Mouse (Mus musculus) limb, embryonic 14.5 days (tissue): ENCODE data around the gene Crebzf. TPM values are rescaled to one million over a fixed set of nuclear protein-coding genes. Genes with fewer than 3 reads are reported as not detected.
A peak's percentile ranks its signal among the peaks of the same experiment; 100 is the strongest.

Experiments used
- ATAC-seq: fragments of 200-750 bp; cut with Nextera tagmentation; 2 replicates; pipeline ENCODE4 v1.8.0; 2017; ENCODE audit warnings: low read depth, moderate number of reproducible peaks, moderate TSS enrichment; ENCODE audit not compliant: low FRiP score
- DNase-seq: peaks from one replicate; pipeline ENCODE4 v3.0.0-alpha.2; 2015; ENCODE audit warnings: low spot score
- H3K27ac ChIP-seq: fragments of 300-500 bp; sonication (generic); replicated peaks from 2 replicates; pipeline ENCODE4 v1.5.1; 2014; ENCODE audit warnings: low read depth, mild to moderate bottlenecking, low read length, moderate library complexity, mixed read lengths
- H3K27me3 ChIP-seq: fragments of 300-500 bp; sonication (generic); 2 replicates; pipeline ENCODE4 v1.6.1; 2014; ENCODE audit warnings: low read length, mixed read lengths; ENCODE audit not compliant: control insufficient read depth, insufficient read depth
- H3K36me3 ChIP-seq: fragments of 300-500 bp; sonication (generic); 2 replicates; pipeline ENCODE4 v1.6.1; 2014; ENCODE audit warnings: mild to moderate bottlenecking, low read length, moderate library complexity, mixed read lengths; ENCODE audit not compliant: control insufficient read depth, insufficient read depth
- H3K4me1 ChIP-seq: fragments of 300-500 bp; sonication (generic); 2 replicates; pipeline ENCODE4 v1.6.1; 2014; ENCODE audit warnings: antibody characterized with exemption, low read length, mixed read lengths; ENCODE audit not compliant: control insufficient read depth, insufficient read depth
- H3K4me2 ChIP-seq: fragments of 300-500 bp; sonication (generic); replicated peaks from 2 replicates; pipeline ENCODE4 v1.6.1; 2014; ENCODE audit warnings: low read depth, mild to moderate bottlenecking, low read length, moderate library complexity; ENCODE audit not compliant: severe bottlenecking
- H3K4me3 ChIP-seq: fragments of 300-500 bp; sonication (generic); replicated peaks from 2 replicates; pipeline ENCODE4 v1.5.1; 2014; ENCODE audit warnings: low read length
- H3K9ac ChIP-seq: fragments of 300-500 bp; sonication (generic); 2 replicates; pipeline ENCODE4 v1.6.1; 2014; ENCODE audit warnings: mild to moderate bottlenecking, low read depth, low read length, moderate library complexity; ENCODE audit not compliant: severe bottlenecking
- H3K9me3 ChIP-seq: fragments of 300-500 bp; sonication (generic); 2 replicates; pipeline ENCODE4 v1.6.1; 2016; ENCODE audit warnings: low read length; ENCODE audit not compliant: control insufficient read depth
- POLR2A ChIP-seq: fragments of 200-500 bp; IDR thresholded peaks from 2 replicates; pipeline ENCODE4 v1.8.0; 2012; ENCODE audit warnings: inconsistent platforms, mild to moderate bottlenecking, moderate library complexity, borderline replicate concordance; ENCODE audit not compliant: insufficient read depth, insufficient read length; ENCODE audit errors: extremely low read depth
- WGBS: fragments of 180-500 bp; shearing (Covaris S2); extraction: QIAGEN DNeasy Blood & Tissue Kit; methylation state at CpG from one replicate; pipeline ENCODE4 v1.1.7; 2014; 5-methylcytosine and 5-hydroxymethylcytosine counted together
- polyA plus RNA-seq, 2 experiments: library from polyadenylated mRNA; depleted of rRNA in 1 of 2; stranded (reverse) in 1 of 2; unstranded in 1 of 2; fragments of >200 nt; fragmentation: Nextera tagmentation in 1 of 2; extraction: Ambion mirVana in 1 of 2; gene quantifications; 2 replicates each; pipeline versions ENCODE4 v1.2.1 to v1.2.3; 2012 to 2014

Crebzf gene
- polyA plus RNA-seq, 2 experiments = 58.1 to 145 TPM

DNA sequence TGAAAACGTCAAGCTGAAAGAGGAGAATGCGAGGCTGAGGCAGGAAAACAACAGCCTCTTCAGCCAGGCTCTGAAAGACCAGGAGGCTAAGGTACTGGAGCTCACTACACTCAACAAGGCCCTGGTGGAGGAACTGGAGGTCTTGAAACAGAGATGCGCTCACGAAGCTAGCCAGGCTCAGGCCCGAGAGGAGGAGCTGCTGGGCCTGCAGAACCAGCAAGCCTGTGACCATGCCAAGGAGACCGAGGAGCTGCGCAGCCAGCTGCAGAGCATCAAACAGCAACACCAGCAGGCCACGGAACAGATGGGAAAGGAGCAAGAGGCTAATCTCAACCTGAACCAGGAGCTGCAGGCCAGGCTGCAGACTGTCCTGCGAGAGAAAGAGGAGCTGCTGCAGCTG is 15.5 kb upstream of the Crebzf start:
- DNase-seq (no peak), ATAC-seq (no peak)
- Histone ChIP-seq H3K4me3 (peak overlapping the region; percentile 27), H3K9me3 (no peaks in the 10 kb centered on the region), H3K27me3 (no peaks in the 10 kb centered on the region), H3K4me1 (no peaks in the 10 kb centered on the region), H3K4me2 (peak overlapping the region; percentile 52), H3K27ac (no peak overlapping the region), H3K36me3 (no peaks in the 10 kb centered on the region), H3K9ac (no peak overlapping the region)
- TF ChIP-seq POLR2A = no peak
- 69% methylated on average over 9 of the region's 9 CpGs for WGBS

GRCm38 (mm10) chr7:90432221-90432620 is 10.3 kb upstream of the Crebzf start:
- H3K4me2 ChIP-seq = no peak overlapping the region
- H3K27ac ChIP-seq = no peak overlapping the region
- H3K9me3 ChIP-seq = no peaks in the 10 kb centered on the region
- no peak overlapping the region for H3K4me3 ChIP-seq
- no peaks in the 10 kb centered on the region for H3K4me1 ChIP-seq
- no peaks in the 10 kb centered on the region for H3K27me3 ChIP-seq
- no peak for TF ChIP-seq POLR2A
- no peak overlapping the region for H3K9ac ChIP-seq
- H3K36me3 ChIP-seq = no peaks in the 10 kb centered on the region
- DNase-seq (no peak), ATAC-seq (no peak)

DNA sequence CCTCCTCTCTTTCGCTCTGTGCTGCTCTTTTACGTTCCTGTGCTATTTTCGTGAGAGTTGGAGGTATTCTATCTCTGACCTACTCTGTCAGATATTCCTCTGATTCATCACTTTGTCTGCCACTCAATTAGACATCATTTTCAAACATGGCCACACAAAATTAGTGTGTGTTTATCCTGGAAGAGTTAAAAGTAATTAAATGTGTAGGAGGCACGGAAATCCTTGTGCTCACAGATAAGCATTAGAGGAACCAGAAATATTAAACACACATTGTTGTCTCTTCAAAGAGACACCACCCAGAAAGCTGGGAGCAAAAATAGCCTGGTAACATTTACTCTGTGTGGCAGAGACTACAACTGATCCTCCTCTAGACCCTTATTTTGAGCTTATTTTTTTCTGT is 2.5 kb upstream of the Crebzf start:
- Histone ChIP-seq H3K9ac (no peak overlapping the region), H3K36me3 (no peaks in the 10 kb centered on the region), H3K27ac (no peak overlapping the region), H3K9me3 (no peaks in the 10 kb centered on the region), H3K27me3 (no peaks in the 10 kb centered on the region), H3K4me2 (no peak overlapping the region), H3K4me3 (no peak overlapping the region), H3K4me1 (0 out of 2 replicates have a peak, but pooled peaks cover 3% of the 10 kb centered on the region)
- DNase-seq (no peak), ATAC-seq (no peak)
- TF ChIP-seq POLR2A = no peak
- 90% methylated on average over 4 of the region's 4 CpGs for WGBS

- H3K9me3 ChIP-seq = no peaks in the 10 kb centered on the region
- peak overlapping the region; percentile 92 for H3K4me3 ChIP-seq
- WGBS = 10% methylated on average over 4 of the region's 4 CpGs
- ATAC-seq (peak; percentile 8; the same call in 1 of the 2 replicates), DNase-seq (peak; percentile 5)
- H3K36me3 ChIP-seq = peaks cover 1% of the 10 kb centered on the region; the same call in 1 of the 2 replicates
- H3K27ac ChIP-seq = peak overlapping the region; percentile 99; the same call in 1 of the 2 replicates
- 0 out of 2 replicates have a peak, but pooled peaks cover 6% of the 10 kb centered on the region for H3K4me1 ChIP-seq
- no peak for TF ChIP-seq POLR2A
- H3K4me2 ChIP-seq = peak overlapping the region; percentile 41
- no peaks in the 10 kb centered on the region for H3K27me3 ChIP-seq
- peak overlapping the region; percentile 99 for H3K9ac ChIP-seq
These were observed 459 bp upstream of the Crebzf start for GRCm38 (mm10) chr7:90442070-90442469.

GRCm38 (mm10) chr7:90443101-90444091 is 867 bp downstream of the Crebzf start:
- Histone ChIP-seq H3K4me2 (peak overlapping the region; percentile 94), H3K27me3 (no peaks in the 10 kb centered on the region), H3K4me1 (0 out of 2 replicates have a peak, but pooled peaks cover 6% of the 10 kb centered on the region), H3K27ac (peak overlapping the region; percentile 99), H3K4me3 (peak overlapping the region; percentile 92), H3K9ac (peak overlapping the region; percentile 99), H3K36me3 (peaks cover 14% of the 10 kb centered on the region), H3K9me3 (no peaks in the 10 kb centered on the region)
- WGBS = under 1% methylated on average over 85 of the region's 123 CpGs
- DNase-seq (peak; percentile 46), ATAC-seq (peak; percentile 55)
- TF ChIP-seq POLR2A = 0 out of 2 replicates have a peak, but pooled peaks have one; percentile 7
